Mouse (Mus musculus) heart, embryonic 16.5 days (tissue): ENCODE results near the gene Asl. TPM values are rescaled to one million over a fixed set of nuclear protein-coding genes. Genes with fewer than 3 reads are reported as not detected.

Source experiments
- ATAC-seq: fragments of 200-750 bp; cut with Nextera tagmentation; replicated peaks from 2 replicates; pipeline ENCODE4 v1.8.0; 2017; ENCODE audit warnings: moderate number of reproducible peaks; ENCODE audit not compliant: insufficient read depth, low FRiP score; ENCODE audit errors: extremely low read depth
- H3K27ac ChIP-seq: fragments of 300-500 bp; sonication (generic); 2 replicates; pipeline ENCODE4 v1.5.1; 2014; ENCODE audit warnings: mild to moderate bottlenecking, low read length, control low read depth, moderate library complexity
- H3K27me3 ChIP-seq: fragments of 300-500 bp; sonication (generic); 2 replicates; pipeline ENCODE4 v1.6.1; 2014; ENCODE audit warnings: low read length, mixed read lengths; ENCODE audit not compliant: control insufficient read depth, insufficient read depth
- H3K36me3 ChIP-seq: fragments of 300-500 bp; sonication (generic); 2 replicates; pipeline ENCODE4 v1.6.1; 2014; ENCODE audit not compliant: control insufficient read depth, insufficient read depth
- H3K4me1 ChIP-seq: fragments of 300-500 bp; sonication (generic); 2 replicates; pipeline ENCODE4 v1.6.1; 2014; ENCODE audit warnings: low read length, mixed read lengths; ENCODE audit not compliant: control insufficient read depth, insufficient read depth
- H3K4me2 ChIP-seq: fragments of 300-500 bp; sonication (generic); 2 replicates; pipeline ENCODE4 v1.6.1; 2014; ENCODE audit warnings: low read depth, mild to moderate bottlenecking, control low read depth, low read length
- H3K4me3 ChIP-seq: fragments of 300-500 bp; sonication (generic); 2 replicates; pipeline ENCODE4 v1.5.1; 2014; ENCODE audit warnings: mild to moderate bottlenecking, control low read depth, low read length
- H3K9ac ChIP-seq: fragments of 300-500 bp; sonication (generic); 2 replicates; pipeline ENCODE4 v1.6.1; 2014; ENCODE audit warnings: low read length, control low read depth
- H3K9me3 ChIP-seq: fragments of 300-500 bp; sonication (generic); replicated peaks from 2 replicates; pipeline ENCODE4 v1.6.1; 2016; ENCODE audit warnings: low read length; ENCODE audit not compliant: control insufficient read depth
- WGBS: fragments of 180-500 bp; shearing (Covaris S2); extraction: QIAGEN DNeasy Blood & Tissue Kit; methylation state at CpG from one replicate; pipeline ENCODE4 v1.1.7; 2014; 5-methylcytosine and 5-hydroxymethylcytosine counted together
- polyA plus RNA-seq: library from polyadenylated mRNA; unstranded; fragments of >200 nt; fragmentation: Nextera tagmentation; extraction: Ambion mirVana; gene quantifications from 2 replicates; pipeline ENCODE4 v1.2.1, GENCODE M21; 2015

Gene Asl
- polyA plus RNA-seq, 1 experiment from 2014 or later, result 23.0 TPM

DNA sequence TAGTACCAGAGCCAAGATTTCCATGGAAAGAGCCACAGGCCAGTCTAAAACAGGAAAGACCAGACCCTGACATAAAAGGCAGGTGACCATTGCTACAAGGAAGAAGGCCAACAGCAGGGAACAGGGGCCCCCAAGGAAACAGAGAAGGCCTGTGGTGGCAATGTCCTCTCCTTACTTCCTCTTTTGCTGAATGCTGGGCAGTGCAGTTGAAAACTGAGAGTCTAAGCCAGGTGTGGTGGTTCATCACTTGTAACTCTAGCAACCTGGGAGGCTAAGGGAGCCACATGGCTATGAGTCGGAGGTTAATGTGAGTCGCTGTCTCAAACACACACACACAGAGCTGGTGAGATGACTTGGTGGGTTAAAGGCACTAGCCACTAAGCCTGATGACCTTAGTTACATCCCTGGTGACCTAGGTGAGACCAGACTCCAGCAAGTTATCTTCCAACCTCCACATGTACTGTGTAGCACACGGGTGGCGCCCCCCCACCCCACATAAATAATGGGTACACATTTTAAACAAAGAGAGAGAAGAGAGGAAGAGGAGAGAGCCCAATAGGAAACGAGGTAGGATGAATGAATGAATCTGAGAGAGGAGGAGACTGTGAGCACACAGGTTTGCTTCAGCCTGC lies 27.6 kb downstream of the Asl start:
- Histone ChIP-seq H3K27me3 (no peaks in the 10 kb centered on the region), H3K4me3 (peak overlapping the region; percentile 68), H3K9me3 (peaks cover 5% of the 10 kb centered on the region; the same call in 1 of the 2 replicates), H3K4me1 (peaks cover 9% of the 10 kb centered on the region), H3K27ac (0 out of 2 replicates have a peak overlapping the region, but pooled peaks have one; percentile 49), H3K4me2 (peak overlapping the region; percentile 64), H3K9ac (peak overlapping the region; percentile 63), H3K36me3 (no peaks in the 10 kb centered on the region)
- WGBS, result 65% methylated on average over 5 of the region's 5 CpGs
- ATAC-seq, result no peak

DNA sequence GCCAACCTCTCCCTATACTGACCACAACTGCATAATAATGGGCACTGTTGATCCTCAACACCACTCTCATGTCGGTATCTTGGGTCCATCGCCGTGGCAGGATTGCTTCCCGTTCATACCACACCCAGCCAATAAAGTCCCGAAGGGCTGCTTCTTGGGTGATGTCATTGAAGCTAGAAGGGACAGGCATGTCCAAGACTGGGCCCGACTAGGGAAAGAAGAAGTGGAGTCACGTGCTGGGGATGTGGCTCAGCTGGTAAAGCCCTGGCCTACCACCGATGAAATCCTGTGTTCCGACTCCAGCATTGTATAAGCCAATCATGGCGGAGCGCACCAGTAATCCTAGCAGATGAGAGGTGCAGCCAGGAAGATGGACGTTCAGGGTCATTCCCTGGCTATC lies 28.3 kb downstream of the Asl start:
- Histone ChIP-seq H3K4me1 (peaks cover 9% of the 10 kb centered on the region), H3K4me3 (no peak overlapping the region), H3K9me3 (peaks cover 5% of the 10 kb centered on the region; the same call in 1 of the 2 replicates), H3K27ac (no peak overlapping the region), H3K36me3 (no peaks in the 10 kb centered on the region; the same call in 1 of the 2 replicates), H3K27me3 (no peaks in the 10 kb centered on the region), H3K9ac (no peak overlapping the region), H3K4me2 (no peak overlapping the region)
- 85% methylated on average over 12 of the region's 12 CpGs for WGBS
- ATAC-seq, result no peak

DNA sequence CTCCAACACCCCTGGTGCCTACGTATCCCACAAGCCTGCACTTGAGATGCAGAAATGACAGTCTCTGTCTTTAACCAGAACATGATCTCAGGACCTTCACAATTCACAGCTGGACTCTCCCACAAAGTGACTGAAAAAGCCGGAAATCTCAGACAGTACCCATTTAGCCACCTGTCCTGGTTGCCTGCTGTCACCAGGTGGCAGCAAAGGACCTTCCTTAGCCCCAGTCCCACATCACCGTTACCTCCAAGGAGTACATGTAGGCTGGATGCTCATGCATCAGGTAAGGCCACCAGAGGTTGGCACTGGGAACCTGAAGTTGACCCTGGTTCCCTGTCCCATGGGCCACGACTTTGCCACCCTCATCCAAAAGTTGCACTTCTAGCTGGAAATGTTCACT lies 29.9 kb downstream of the Asl start:
- Histone ChIP-seq H3K36me3 (peaks cover 6% of the 10 kb centered on the region; the same call in 1 of the 2 replicates), H3K9ac (no peak overlapping the region), H3K4me2 (no peak overlapping the region), H3K27me3 (no peaks in the 10 kb centered on the region), H3K27ac (no peak overlapping the region), H3K4me3 (no peak overlapping the region), H3K4me1 (peaks cover 9% of the 10 kb centered on the region), H3K9me3 (no peaks in the 10 kb centered on the region)
- 33% methylated on average over 4 of the region's 4 CpGs for WGBS
- no peak for ATAC-seq

DNA sequence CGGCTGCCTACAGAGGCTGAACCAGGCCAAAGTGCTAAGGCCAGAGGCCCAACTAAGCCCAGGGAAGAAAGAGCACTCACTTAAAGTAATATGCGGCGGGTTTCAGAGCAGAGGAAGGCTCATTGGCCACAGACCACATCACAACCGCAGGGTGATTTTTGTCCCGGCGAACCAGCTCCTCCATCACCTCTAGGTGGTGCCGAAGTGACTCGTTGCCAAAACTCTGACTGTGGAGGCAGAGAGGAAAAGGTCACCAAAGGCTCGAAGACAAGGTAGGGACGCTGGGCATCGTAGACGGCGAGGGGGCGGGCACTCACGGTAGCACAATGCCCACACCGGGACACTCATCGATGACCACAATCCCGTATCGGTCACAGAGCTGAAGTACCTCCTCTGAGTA lies 31.3 kb downstream of the Asl start:
- H3K4me2 ChIP-seq, result no peak overlapping the region
- peaks cover 6% of the 10 kb centered on the region; the same call in 1 of the 2 replicates for H3K36me3 ChIP-seq
- 61% methylated on average over 19 of the region's 19 CpGs for WGBS
- H3K4me1 ChIP-seq, result peaks cover 6% of the 10 kb centered on the region
- no peak overlapping the region for H3K4me3 ChIP-seq
- H3K9me3 ChIP-seq, result no peaks in the 10 kb centered on the region
- ATAC-seq, result no peak
- H3K27me3 ChIP-seq, result no peaks in the 10 kb centered on the region
- H3K27ac ChIP-seq, result no peak overlapping the region
- H3K9ac ChIP-seq, result no peak overlapping the region

DNA sequence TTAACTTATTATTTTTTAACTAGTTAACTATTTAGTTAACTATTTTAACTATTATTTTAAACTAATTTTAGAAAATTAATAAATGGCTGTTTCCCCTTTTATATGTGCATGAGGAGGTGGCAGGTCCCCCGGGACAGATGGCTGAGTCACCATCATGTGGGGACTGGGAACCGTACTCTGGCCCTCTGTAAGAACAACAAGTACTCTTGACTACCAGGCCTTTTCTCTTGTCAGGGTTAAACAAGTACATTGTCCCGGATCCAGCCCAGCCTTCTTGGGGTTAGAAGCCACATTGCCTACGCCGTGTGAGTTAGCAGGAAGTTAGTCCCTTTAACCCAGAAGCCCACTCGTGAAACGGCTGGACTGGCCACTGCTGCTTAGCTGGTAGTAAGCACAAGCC lies 34.1 kb downstream of the Asl start:
- no peaks in the 10 kb centered on the region for H3K27me3 ChIP-seq
- no peak overlapping the region for H3K4me3 ChIP-seq
- 87% methylated on average over 7 of the region's 7 CpGs for WGBS
- H3K27ac ChIP-seq, result no peak overlapping the region
- H3K36me3 ChIP-seq, result peaks cover 6% of the 10 kb centered on the region; the same call in 1 of the 2 replicates
- no peaks in the 10 kb centered on the region for H3K4me1 ChIP-seq
- ATAC-seq, result no peak
- H3K9me3 ChIP-seq, result no peaks in the 10 kb centered on the region
- H3K9ac ChIP-seq, result no peak overlapping the region
- no peak overlapping the region for H3K4me2 ChIP-seq

DNA sequence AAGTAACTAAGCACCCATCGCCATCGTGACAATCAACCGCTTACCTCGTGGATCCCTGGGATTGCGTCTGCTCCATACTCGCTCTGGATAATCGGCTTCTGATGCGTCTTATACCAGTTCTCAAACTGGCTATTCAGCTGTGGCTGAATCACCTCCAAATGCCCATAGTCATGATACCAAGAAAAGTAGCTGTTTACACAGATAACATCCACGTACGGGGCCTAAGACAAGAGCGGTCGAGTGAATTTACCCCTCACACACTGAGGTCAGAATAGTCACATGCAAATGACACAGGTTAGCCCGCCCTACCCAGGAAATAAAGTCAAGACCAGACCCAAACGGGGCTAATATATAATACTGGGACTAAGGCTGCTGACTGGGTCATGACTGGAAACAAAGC lies 35.7 kb downstream of the Asl start:
- Histone ChIP-seq H3K36me3 (peaks cover 6% of the 10 kb centered on the region), H3K27ac (no peak overlapping the region), H3K4me1 (no peaks in the 10 kb centered on the region), H3K9me3 (no peaks in the 10 kb centered on the region), H3K4me3 (no peak overlapping the region), H3K9ac (no peak overlapping the region), H3K27me3 (no peaks in the 10 kb centered on the region), H3K4me2 (no peak overlapping the region)
- no peak for ATAC-seq
- WGBS, result 92% methylated on average over 14 of the region's 14 CpGs

DNA sequence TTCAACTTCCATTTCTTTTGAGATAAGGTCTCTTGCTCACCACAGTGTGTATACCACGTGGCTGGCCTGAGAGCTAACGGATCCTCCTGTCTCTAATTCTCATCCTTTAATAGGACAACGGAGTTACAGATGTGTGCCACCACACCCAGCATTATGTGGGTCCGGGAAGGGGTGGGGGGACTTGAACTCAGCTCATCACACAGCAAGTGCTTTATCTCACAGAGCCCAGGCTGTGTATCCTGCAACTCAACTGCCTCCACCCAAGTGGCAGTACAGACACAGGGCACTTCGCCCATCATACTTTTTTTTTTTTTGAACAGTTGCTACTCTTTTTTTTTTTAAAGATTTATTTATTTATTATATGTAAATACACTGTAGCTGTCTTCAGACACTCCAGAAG lies 37.1 kb downstream of the Asl start:
- WGBS, result 88% methylated on average over 5 of the region's 5 CpGs
- H3K4me2 ChIP-seq, result no peak overlapping the region
- H3K9ac ChIP-seq, result no peak overlapping the region

DNA sequence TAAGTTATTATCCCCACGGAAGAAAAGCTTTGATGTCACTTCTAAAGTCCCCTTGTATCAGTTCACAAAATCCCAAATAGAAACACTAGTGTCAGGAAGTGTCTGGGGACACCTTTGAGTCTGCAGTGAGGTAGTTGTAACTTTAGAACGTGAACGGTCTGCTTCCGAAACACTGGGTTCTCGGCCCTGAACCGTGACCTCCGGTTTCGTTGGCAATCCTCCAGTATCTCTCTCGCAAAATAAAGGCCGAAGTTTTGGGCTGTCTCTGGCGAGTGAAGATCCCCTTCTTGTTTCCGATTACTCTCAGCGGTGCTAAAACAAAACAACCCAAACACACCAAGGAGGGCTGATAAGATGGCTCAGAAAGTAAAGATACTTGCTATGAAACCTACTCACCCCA lies 39.7 kb downstream of the Asl start:
- H3K4me2 ChIP-seq, result no peak overlapping the region
- WGBS, result 76% methylated on average over 13 of the region's 13 CpGs

More for the DNA sequence above, 37.1 kb downstream of the Asl start:
- Histone ChIP-seq H3K27me3 (no peaks in the 10 kb centered on the region), H3K27ac (no peak overlapping the region), H3K9me3 (no peaks in the 10 kb centered on the region), H3K36me3 (peaks cover 10% of the 10 kb centered on the region), H3K4me1 (no peaks in the 10 kb centered on the region), H3K4me3 (no peak overlapping the region)
- ATAC-seq, result no peak

DNA sequence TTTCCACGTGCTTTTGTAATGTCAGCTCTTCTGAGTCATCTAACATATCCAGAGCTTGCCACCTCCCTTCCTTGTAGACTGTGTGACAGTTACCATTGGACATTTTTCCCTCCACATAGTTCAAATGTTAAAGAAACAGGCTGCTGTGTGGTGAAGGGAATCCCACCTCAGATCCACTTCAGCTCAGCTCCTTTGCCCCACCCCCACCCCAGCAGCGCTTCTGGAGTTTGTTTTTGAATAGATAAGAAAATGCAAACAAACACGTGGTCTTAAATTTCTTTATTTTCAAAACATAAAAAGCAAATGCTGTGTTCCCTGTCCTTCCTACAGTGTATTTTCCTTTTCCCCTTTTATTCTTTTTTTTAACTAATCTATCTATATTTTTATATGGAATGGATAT lies 48.8 kb downstream of the Asl start:
- H3K4me3 ChIP-seq, result no peak overlapping the region
- no peaks in the 10 kb centered on the region for H3K27me3 ChIP-seq
- no peak for ATAC-seq
- no peaks in the 10 kb centered on the region; the same call in 1 of the 2 replicates for H3K4me1 ChIP-seq
- H3K9ac ChIP-seq, result no peak overlapping the region
- no peak overlapping the region for H3K4me2 ChIP-seq
- 36% methylated on average over 3 of the region's 3 CpGs for WGBS
- H3K36me3 ChIP-seq, result peaks cover 8% of the 10 kb centered on the region
- no peaks in the 10 kb centered on the region for H3K9me3 ChIP-seq
- H3K27ac ChIP-seq, result no peak overlapping the region

More for the DNA sequence above, 39.7 kb downstream of the Asl start:
- no peaks in the 10 kb centered on the region for H3K27me3 ChIP-seq
- H3K36me3 ChIP-seq, result peaks cover 4% of the 10 kb centered on the region
- ATAC-seq, result no peak
- H3K9me3 ChIP-seq, result no peaks in the 10 kb centered on the region
- H3K4me1 ChIP-seq, result no peaks in the 10 kb centered on the region
- no peak overlapping the region for H3K27ac ChIP-seq
- H3K9ac ChIP-seq, result no peak overlapping the region
- no peak overlapping the region for H3K4me3 ChIP-seq
